Mouse (Mus musculus) stomach, embryonic 14.5 days (tissue): ENCODE data around the gene Aqp3. TPM values are rescaled to one million over a fixed set of nuclear protein-coding genes. Genes with fewer than 3 reads are reported as not detected.

Source experiments
- ATAC-seq: fragments of 200-750 bp; cut with Nextera tagmentation; 2 replicates; pipeline ENCODE4 v1.8.0; 2017; ENCODE audit warnings: low read depth, moderate TSS enrichment; ENCODE audit not compliant: insufficient number of reproducible peaks, insufficient read depth, low FRiP score
- H3K27ac ChIP-seq: fragments of 300-500 bp; sonication (generic); 2 replicates; pipeline ENCODE4 v1.5.1; 2014; ENCODE audit warnings: mild to moderate bottlenecking, low read length, moderate library complexity, mixed read lengths
- H3K27me3 ChIP-seq: fragments of 300-500 bp; sonication (generic); 2 replicates; pipeline ENCODE4 v1.6.1; 2014; ENCODE audit warnings: low read length, control low read depth, mixed read lengths; ENCODE audit not compliant: control insufficient read depth, insufficient read depth
- H3K36me3 ChIP-seq: fragments of 300-500 bp; sonication (generic); 2 replicates; pipeline ENCODE4 v1.6.1; 2014; ENCODE audit warnings: mild to moderate bottlenecking, control low read depth, low read length, moderate library complexity, mixed read lengths; ENCODE audit not compliant: control insufficient read depth, insufficient read depth
- H3K4me1 ChIP-seq: fragments of 300-500 bp; sonication (generic); 2 replicates; pipeline ENCODE4 v1.6.1; 2014; ENCODE audit warnings: low read length, control low read depth, mixed read lengths; ENCODE audit not compliant: control insufficient read depth, insufficient read depth
- H3K4me2 ChIP-seq: fragments of 300-500 bp; sonication (generic); replicated peaks from 2 replicates; pipeline ENCODE4 v1.6.1; 2014; ENCODE audit warnings: low read depth, low read length, control low read depth
- H3K4me3 ChIP-seq: fragments of 300-500 bp; sonication (generic); 2 replicates; pipeline ENCODE4 v1.5.1; 2014; ENCODE audit warnings: low read depth, low read length, control low read depth
- H3K9ac ChIP-seq: fragments of 300-500 bp; sonication (generic); replicated peaks from 2 replicates; pipeline ENCODE4 v1.6.1; 2014; ENCODE audit warnings: low read depth, mild to moderate bottlenecking, control low read depth, low read length, moderate library complexity, mixed read lengths
- H3K9me3 ChIP-seq: fragments of 300-500 bp; sonication (generic); 2 replicates; pipeline ENCODE4 v1.6.1; 2016; ENCODE audit warnings: low read depth, low read length, control low read depth; ENCODE audit not compliant: control insufficient read depth
- WGBS: fragments of 180-500 bp; shearing (Covaris S2); extraction: QIAGEN DNeasy Blood & Tissue Kit; methylation state at CpG from one replicate; pipeline ENCODE4 v1.1.7; 2014; 5-methylcytosine and 5-hydroxymethylcytosine counted together
- polyA plus RNA-seq: library from polyadenylated mRNA; unstranded; fragments of >200 nt; fragmentation: Nextera tagmentation; extraction: Ambion mirVana; gene quantifications from 2 replicates; pipeline ENCODE4 v1.2.1, GENCODE M21; 2014

Aqp3 gene
- polyA plus RNA-seq, 1 experiment from 2014 or later, result 27.3 TPM

DNA sequence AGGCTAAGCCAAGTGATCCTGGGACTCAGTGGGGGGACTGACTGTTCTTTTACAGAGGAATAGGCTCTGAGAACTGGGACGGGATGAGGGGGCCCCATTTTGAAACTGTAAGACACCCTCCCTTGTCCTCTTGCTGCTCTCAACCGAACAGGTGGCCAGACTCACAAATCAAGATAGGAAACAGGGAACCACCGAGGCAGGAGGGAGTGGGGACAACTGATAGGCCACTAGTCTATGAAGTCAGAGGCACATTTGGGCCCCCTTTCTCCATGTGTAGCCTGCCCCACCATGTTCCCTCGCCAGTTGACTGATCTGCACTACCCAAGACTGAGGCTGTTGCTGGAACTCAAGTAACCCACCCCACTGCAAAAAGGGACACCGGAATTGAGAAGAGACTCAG lies 1.2 kb downstream of the Aqp3 start:
- 0 out of 2 replicates have a peak overlapping the region, but pooled peaks have one; percentile 31 for H3K4me3 ChIP-seq
- no peak overlapping the region for H3K27ac ChIP-seq
- ATAC-seq, result no peak; the same call in 1 of the 2 replicates
- H3K36me3 ChIP-seq, result no peaks in the 10 kb centered on the region
- peaks cover 13% of the 10 kb centered on the region; the same call in 1 of the 2 replicates for H3K4me1 ChIP-seq
- H3K27me3 ChIP-seq, result no peaks in the 10 kb centered on the region; the same call in 1 of the 2 replicates
- 74% methylated on average over 5 of the region's 5 CpGs for WGBS
- peak overlapping the region; percentile 84 for H3K4me2 ChIP-seq
- H3K9ac ChIP-seq, result no peak overlapping the region
- H3K9me3 ChIP-seq, result no peaks in the 10 kb centered on the region

DNA sequence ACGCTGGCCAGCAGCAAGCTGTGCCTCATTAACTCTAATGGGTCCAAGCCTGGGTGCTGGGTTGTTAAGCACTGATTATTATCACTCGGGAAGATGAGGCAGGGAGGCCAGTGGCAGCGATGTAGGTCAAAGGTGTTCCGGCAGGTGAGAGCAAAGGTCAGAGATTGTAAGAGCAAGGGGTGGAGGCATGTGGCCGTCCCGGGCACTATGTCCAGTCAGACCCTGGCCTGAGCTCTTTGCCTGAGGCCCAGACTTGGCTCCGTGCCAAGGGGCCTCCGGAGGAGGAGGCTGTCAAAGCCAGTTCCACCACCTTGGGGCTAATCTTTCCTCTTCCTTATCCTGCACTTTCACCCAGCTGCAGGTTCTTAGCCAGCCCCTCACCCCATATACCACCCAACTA lies 1.8 kb downstream of the Aqp3 start:
- Histone ChIP-seq H3K4me2 (0 out of 2 replicates have a peak overlapping the region, but pooled peaks have one; percentile 10), H3K36me3 (no peaks in the 10 kb centered on the region), H3K9ac (no peak overlapping the region), H3K27me3 (no peaks in the 10 kb centered on the region; the same call in 1 of the 2 replicates), H3K4me1 (peaks cover 13% of the 10 kb centered on the region; the same call in 1 of the 2 replicates), H3K4me3 (no peak overlapping the region), H3K27ac (no peak overlapping the region), H3K9me3 (no peaks in the 10 kb centered on the region)
- ATAC-seq, result no peak
- WGBS, result 37% methylated on average over 8 of the region's 8 CpGs

DNA sequence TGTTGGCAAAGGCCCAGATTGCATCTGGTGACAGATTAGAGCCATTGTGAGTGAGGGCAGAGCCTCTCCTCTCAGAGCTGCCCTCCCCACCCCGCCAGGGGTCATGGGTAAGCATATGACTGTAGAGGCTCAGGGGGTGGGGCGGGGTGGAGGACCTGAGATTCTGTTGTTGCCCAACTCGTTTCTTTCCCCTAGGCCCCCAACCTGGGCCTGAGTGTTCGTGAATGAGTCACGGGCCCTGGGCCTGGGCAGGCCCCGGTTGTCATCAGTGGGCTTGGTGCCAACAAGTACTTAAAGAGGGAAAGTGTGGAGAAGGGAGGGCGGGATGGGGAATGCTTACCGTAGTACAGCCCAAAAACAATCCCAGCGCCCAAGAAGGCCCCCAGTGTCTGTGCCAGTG lies 3.6 kb downstream of the Aqp3 start:
- peak; percentile 69 for ATAC-seq
- H3K36me3 ChIP-seq, result no peaks in the 10 kb centered on the region
- peaks cover 13% of the 10 kb centered on the region; the same call in 1 of the 2 replicates for H3K4me1 ChIP-seq
- 51% methylated on average over 9 of the region's 9 CpGs for WGBS
- H3K9ac ChIP-seq, result no peak overlapping the region
- H3K9me3 ChIP-seq, result no peaks in the 10 kb centered on the region
- no peak overlapping the region for H3K4me3 ChIP-seq
- no peak overlapping the region for H3K27ac ChIP-seq
- H3K4me2 ChIP-seq, result no peak overlapping the region
- no peaks in the 10 kb centered on the region; the same call in 1 of the 2 replicates for H3K27me3 ChIP-seq

DNA sequence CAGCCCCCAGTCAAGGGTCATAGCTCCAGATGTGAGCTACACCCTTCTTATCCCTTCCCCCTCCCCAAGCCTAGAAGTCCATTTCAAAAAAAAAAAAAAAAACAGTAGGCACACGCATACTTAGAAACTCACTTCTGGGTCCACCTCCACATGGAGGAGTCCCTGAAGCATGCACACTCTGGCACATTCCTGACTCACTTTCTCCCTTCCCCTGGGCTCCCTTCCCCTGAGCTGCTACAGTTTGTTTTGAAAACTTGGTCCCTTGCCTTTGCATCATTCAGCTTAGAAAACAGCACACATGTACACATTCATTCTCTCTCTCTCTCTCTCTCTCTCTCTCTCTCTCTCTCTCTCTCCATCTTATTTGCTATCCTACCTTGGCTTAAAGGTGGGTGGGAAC lies 5.0 kb downstream of the Aqp3 start:
- Histone ChIP-seq H3K4me1 (peaks cover 7% of the 10 kb centered on the region; the same call in 1 of the 2 replicates), H3K27ac (no peak overlapping the region), H3K4me2 (no peak overlapping the region), H3K27me3 (no peaks in the 10 kb centered on the region; the same call in 1 of the 2 replicates), H3K36me3 (no peaks in the 10 kb centered on the region), H3K9ac (no peak overlapping the region), H3K9me3 (no peaks in the 10 kb centered on the region), H3K4me3 (no peak overlapping the region)
- 77% methylated on average over 1 of the region's 1 CpGs for WGBS
- ATAC-seq, result no peak

DNA sequence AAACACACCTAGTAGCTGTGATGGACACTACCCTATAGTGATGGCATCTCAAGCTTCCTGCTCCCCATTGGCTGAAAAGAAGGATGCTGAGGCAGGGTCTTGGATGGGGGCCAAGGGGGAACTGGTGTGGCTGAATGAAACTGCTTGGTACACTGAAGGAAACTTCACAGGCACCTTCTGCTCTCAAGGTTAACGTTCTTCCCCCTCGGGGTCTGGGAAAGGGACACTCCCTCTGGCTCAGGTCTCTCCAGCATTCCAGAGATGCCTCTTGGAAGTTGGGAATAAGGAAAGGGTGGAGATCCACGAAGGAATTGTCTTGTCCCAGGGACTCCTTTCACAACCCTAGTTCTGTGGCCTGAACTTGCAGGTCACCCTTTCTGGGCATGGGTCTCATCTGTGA lies 6.6 kb downstream of the Aqp3 start:
- ATAC-seq, result no peak
- H3K27me3 ChIP-seq, result no peaks in the 10 kb centered on the region
- no peaks in the 10 kb centered on the region for H3K9me3 ChIP-seq
- H3K27ac ChIP-seq, result no peak overlapping the region
- no peak overlapping the region for H3K9ac ChIP-seq
- no peaks in the 10 kb centered on the region for H3K36me3 ChIP-seq
- 37% methylated on average over 3 of the region's 3 CpGs for WGBS
- H3K4me3 ChIP-seq, result no peak overlapping the region
- 0 out of 2 replicates have a peak, but pooled peaks cover 3% of the 10 kb centered on the region for H3K4me1 ChIP-seq
- no peak overlapping the region for H3K4me2 ChIP-seq

DNA sequence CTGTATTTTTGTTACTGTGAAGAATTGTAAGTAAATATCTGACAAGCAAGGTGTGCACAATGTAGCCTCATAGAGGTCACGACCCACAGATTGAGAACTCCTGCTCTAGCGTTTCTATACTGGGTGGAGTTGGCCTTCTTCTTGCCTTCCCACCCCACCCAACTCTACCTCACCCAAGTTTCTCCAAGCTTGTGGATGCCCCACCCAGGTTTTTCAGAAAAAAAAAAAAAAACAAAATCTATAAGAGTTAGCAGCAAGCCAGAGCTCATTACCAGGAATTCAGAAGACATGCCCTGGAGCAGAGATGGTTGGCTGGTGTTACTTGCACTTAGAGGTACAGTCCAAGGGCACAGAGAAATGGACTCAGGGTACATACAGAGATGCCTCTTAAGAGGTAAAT lies 8.3 kb downstream of the Aqp3 start:
- H3K27me3 ChIP-seq, result no peaks in the 10 kb centered on the region

DNA sequence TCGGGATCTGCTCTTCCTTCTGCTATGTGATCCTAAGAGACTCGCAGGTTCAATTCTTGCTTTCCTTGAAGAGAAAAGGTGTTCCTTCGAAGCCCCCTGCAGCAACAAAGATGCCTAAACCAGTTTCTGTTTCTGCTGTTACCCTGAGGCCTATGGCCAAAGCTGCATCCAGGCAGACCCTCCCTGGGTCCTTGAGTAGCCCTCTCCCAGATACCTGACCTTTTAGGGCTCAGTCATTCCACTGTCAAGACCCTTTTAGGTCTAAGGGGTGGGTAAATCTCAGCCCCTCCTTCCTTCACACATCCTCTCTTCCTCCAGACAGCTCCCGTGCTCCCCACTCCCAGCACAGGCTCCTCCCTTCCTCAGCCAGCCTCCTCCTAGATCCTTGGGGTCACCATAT lies 8.8 kb downstream of the Aqp3 start:
- WGBS, result 77% methylated on average over 4 of the region's 4 CpGs
- no peaks in the 10 kb centered on the region for H3K4me1 ChIP-seq
- H3K4me2 ChIP-seq, result no peak overlapping the region
- H3K4me3 ChIP-seq, result no peak overlapping the region
- no peak for ATAC-seq
- H3K9ac ChIP-seq, result no peak overlapping the region
- no peak overlapping the region for H3K27ac ChIP-seq
- no peaks in the 10 kb centered on the region for H3K9me3 ChIP-seq
- no peaks in the 10 kb centered on the region for H3K36me3 ChIP-seq
- no peaks in the 10 kb centered on the region for H3K27me3 ChIP-seq

More for the DNA sequence above, 8.3 kb downstream of the Aqp3 start:
- Histone ChIP-seq H3K36me3 (no peaks in the 10 kb centered on the region), H3K27ac (no peak overlapping the region), H3K9me3 (no peaks in the 10 kb centered on the region), H3K4me1 (0 out of 2 replicates have a peak, but pooled peaks cover 3% of the 10 kb centered on the region), H3K4me3 (no peak overlapping the region), H3K9ac (no peak overlapping the region), H3K4me2 (no peak overlapping the region)
- WGBS, result 59% methylated on average over 2 of the region's 2 CpGs
- ATAC-seq, result no peak

DNA sequence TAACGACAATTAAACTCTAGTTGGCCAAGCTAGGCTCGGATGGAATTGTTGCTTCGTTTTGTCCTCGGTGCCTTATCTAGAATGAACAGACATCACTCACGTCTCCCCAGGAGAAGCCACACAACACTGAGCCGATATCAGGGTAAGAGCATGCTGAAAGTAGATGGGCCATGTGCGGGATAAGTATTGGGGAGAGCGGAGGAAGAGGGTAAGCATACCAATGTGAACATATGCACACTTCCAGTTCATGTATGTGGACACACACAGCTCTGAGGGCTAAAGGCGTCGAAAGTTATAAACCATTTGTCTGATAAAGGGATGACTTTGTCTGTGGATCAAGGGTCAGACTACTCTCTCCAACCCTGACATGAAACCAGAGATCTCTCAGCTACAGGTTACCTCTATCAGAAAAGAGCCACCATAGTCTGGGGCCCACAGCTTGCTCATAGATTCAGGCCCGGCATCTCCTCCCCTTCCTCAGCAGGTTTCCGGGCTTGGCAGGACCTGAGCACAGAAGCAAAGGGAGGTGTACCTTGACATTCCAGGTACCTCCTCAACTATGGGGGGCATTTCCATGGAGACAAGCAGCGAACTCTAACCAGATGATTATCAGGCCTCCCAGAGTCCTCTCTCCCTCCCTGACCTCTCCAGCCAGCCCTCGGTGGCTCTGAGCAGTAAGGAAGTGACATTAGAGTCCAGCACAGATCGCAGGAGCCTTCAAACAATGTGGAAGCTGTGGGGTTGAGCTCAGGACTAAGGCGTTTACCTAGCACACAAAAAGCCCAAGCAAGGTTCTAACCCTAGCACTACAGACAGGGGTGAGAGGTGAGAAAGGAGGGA lies 10.3 kb downstream of the Aqp3 start:
- Histone ChIP-seq H3K4me3 (no peak overlapping the region), H3K4me2 (no peak overlapping the region), H3K9me3 (no peaks in the 10 kb centered on the region), H3K27me3 (no peaks in the 10 kb centered on the region), H3K36me3 (no peaks in the 10 kb centered on the region), H3K9ac (no peak overlapping the region), H3K4me1 (no peaks in the 10 kb centered on the region), H3K27ac (no peak overlapping the region)
- WGBS, result 80% methylated on average over 16 of the region's 16 CpGs
- ATAC-seq, result peak; percentile 64; the same call in 1 of the 2 replicates
